Mouse (Mus musculus) ES-CJ7 (cell line): ENCODE data around the gene Krt17.
"Not testable (repeated sequence)": the region's sequence is repeated elsewhere in the genome, so short reads cannot be mapped to it uniquely, and the experiment has no call there.

Source experiments
- DNase-seq: peaks from one replicate; pipeline ENCODE4 v3.0.0; 2011; ENCODE audit warnings: low read depth, low spot score

Gene Krt17

GRCm38 (mm10) chr11:100260514-100261234 is at the start of gene Krt17:
Krt17 (minus strand) TSS chr11:100261029.
- no peak for DNase-seq

GRCm38 (mm10) chr11:100308672-100309071 is 47.8 kb upstream of the Krt17 start:
- not testable (repeated sequence) for DNase-seq

- DNase-seq: peak; percentile 86
Observed at GRCm38 (mm10) chr11:100307900-100308299, 47.1 kb upstream of the Krt17 start.

- no peak for DNase-seq
Observed at GRCm38 (mm10) chr11:100301292-100301691, 40.5 kb upstream of the Krt17 start.

GRCm38 (mm10) chr11:100300293-100300692 is 39.5 kb upstream of the Krt17 start:
- peak; percentile 83 for DNase-seq

GRCm38 (mm10) chr11:100298274-100299036 is 37.6 kb upstream of the Krt17 start:
- DNase-seq: peak; percentile 85

- DNase-seq: peak; percentile 76
Observed at GRCm38 (mm10) chr11:100297801-100298200, 37.0 kb upstream of the Krt17 start.

GRCm38 (mm10) chr11:100295308-100295707 is 34.5 kb upstream of the Krt17 start:
- DNase-seq: peak; percentile 91

- DNase-seq: peak; percentile 71
Observed at GRCm38 (mm10) chr11:100292884-100293283, 32.1 kb upstream of the Krt17 start.

- DNase-seq: no peak
Observed at GRCm38 (mm10) chr11:100290235-100290634, 29.4 kb upstream of the Krt17 start.

GRCm38 (mm10) chr11:100288942-100289341 is 28.1 kb upstream of the Krt17 start:
- DNase-seq: no peak

GRCm38 (mm10) chr11:100287024-100287423 is 26.2 kb upstream of the Krt17 start:
- peak; percentile 67 for DNase-seq

GRCm38 (mm10) chr11:100284988-100285387 is 24.2 kb upstream of the Krt17 start:
- peak; percentile 78 for DNase-seq

- peak; percentile 91 for DNase-seq
Observed at GRCm38 (mm10) chr11:100282549-100282948, 21.7 kb upstream of the Krt17 start.

- peak; percentile 95 for DNase-seq
Observed at GRCm38 (mm10) chr11:100281596-100282544, 21.0 kb upstream of the Krt17 start.

GRCm38 (mm10) chr11:100278759-100279158 is 17.9 kb upstream of the Krt17 start:
- peak; percentile 51 for DNase-seq

GRCm38 (mm10) chr11:100277726-100278480 is 17.1 kb upstream of the Krt17 start:
- DNase-seq: peak; percentile 84

GRCm38 (mm10) chr11:100275466-100275865 is 14.6 kb upstream of the Krt17 start:
- DNase-seq: peak; percentile 88

GRCm38 (mm10) chr11:100274719-100275118 is 13.9 kb upstream of the Krt17 start:
- peak; percentile 93 for DNase-seq

GRCm38 (mm10) chr11:100271878-100272277 is 11.0 kb upstream of the Krt17 start:
- DNase-seq: no peak

- DNase-seq: peak; percentile 49
Observed at GRCm38 (mm10) chr11:100269821-100270332, 9.0 kb upstream of the Krt17 start, which contains the start of gene Krt42. Krt42 (minus strand) TSS chr11:100269871.
